Mouse (Mus musculus): ENCODE results near the gene Gstp2. TPM values are rescaled to one million over a fixed set of nuclear protein-coding genes. Genes with fewer than 3 reads are reported as not detected.

Gene Gstp2
- total RNA-seq, 2 experiments from 2014 or later, result 87.3 to 90.7 TPM

DNA sequence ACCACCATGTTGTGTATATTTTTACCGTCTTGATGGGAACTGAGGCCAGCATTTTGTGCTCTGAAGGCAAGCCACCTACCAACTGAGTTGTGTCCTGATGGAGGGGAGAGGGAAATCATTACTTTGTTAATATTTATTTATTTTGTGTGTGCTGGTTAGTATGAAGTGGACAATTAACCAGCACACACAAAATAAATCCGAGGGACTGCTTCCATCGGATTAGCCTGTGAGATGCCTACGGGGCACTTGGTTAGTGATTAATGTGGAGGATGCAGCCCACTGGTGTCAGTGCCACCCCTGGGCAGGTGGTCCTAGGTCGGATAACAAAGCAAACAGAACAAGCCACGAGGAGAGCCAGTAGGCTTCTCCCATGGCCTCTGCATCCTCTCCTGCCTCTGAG, 50.9 kb downstream of the Gstp2 start:
- DNase-seq, result no peak
- intact Hi-C loops (cut with DNase I), result no loop called here

DNA sequence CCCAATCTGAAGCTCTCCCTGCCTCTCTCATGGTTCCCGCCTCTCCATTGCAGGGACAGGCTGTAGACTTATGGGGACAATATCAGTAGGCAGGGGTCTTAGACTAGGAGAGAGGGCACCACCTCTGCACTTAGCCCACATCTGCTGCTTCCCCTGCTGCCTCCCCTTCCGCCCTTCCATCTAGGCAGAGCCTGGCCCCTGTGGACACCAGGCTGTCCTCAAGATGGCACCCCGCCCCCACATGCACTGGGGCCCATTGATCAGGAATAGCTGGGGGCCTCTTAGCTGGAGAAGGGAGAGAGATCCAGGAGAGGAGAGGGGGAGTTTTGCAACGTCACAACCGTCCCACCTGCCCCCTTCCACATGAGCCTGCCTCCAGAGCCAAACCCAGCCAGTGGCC, 53.4 kb downstream of the Gstp2 start, which contains the start of gene Tbx10:
TSS of gene Tbx10 (plus strand) at position 337 of the 400 bp plus-strand sequence.
- DNase-seq, result no peak
- intact Hi-C loops (cut with DNase I), result no loop called here

GRCm38 (mm10) chr19:3991966-3992365, 53.9 kb downstream of the Gstp2 start:
- DNase-seq, result no peak
- intact Hi-C loops (cut with DNase I), result no loop called here

DNA sequence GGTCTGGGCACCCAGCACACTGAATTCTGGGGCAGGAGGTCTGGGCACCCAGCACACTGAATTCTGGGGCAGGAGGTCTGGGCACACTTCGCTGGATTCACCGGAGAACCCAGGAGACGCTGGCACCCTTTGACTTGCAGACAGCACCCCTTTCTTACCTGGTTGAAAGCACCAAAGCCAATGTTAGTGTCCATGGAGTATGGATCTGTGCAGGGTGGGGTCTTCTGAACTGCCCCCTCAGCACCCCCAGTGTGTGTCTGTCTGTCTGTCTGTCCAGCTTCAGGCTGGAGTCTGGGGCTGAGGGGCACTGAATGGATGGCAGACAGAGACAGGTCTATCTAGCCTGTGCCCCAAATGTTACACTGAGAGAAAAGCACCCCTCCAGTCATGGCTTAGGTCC, 54.3 kb downstream of the Gstp2 start:
- intact Hi-C loops (cut with DNase I), result no loop called here
- no peak for DNase-seq

DNA sequence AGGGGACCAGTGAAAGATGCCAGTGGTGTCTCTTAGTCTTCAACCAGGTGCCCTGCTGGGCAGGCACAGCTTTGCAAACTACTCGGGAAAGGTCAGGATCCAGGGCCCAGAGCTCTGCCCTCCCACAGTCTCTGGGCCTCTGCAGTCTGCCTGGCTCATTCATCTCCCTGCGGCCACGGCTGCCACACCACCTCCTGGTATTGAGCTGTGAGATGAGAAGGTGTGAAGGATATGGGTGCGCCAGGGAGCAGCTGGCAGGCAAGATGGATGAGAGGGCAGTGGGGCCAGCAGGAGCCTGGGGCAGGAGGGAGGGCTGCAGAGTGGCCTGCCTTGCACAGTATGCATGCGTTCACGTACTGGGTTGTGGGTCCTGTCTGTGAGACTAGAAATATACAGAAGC, 55.0 kb downstream of the Gstp2 start:
- no peak for DNase-seq
- intact Hi-C loops (cut with DNase I), result no loop called here

Other genes starting within 250 kb of the Gstp2 start
- gene Chka, start 194.2 kb downstream of the Gstp2 start, total RNA-seq (2021), result 10 to 100 TPM; 12.1 to 17.8 TPM
- 10 to 100 TPM; 15.7 to 16.2 TPM for gene Tcirg1, start 138.9 kb downstream of the Gstp2 start, total RNA-seq (2021)
- 100 to 1,000 TPM; 358 to 371 TPM for gene Ndufs8, start 133.2 kb downstream of the Gstp2 start, total RNA-seq (2021)
- 1 to 10 TPM; 2.6 to 2.7 TPM for gene Aldh3b1, start 116.2 kb downstream of the Gstp2 start, total RNA-seq (2021)
- 10 to 100 TPM; 19.7 to 24.5 TPM for gene Unc93b1, start 110.8 kb downstream of the Gstp2 start, total RNA-seq (2021)
- gene Aldh3b3, start 87.4 kb downstream of the Gstp2 start, total RNA-seq (2021), result under 1 TPM; 0.10 to 0.24 TPM
- gene Aldh3b2, start 73.7 kb downstream of the Gstp2 start, total RNA-seq (2021), result under 1 TPM; 0.32 to 0.72 TPM
- gene Acy3, start 59.5 kb downstream of the Gstp2 start, total RNA-seq (2021), result 10 to 100 TPM; 12.8 to 13.4 TPM
- not detected for gene Tbx10, start 53.3 kb downstream of the Gstp2 start, total RNA-seq (2021)
- 10 to 100 TPM; 61.2 to 71.2 TPM for gene Nudt8, start 45.4 kb downstream of the Gstp2 start, total RNA-seq (2021)
- 1 to 10 TPM; 1.4 to 1.6 TPM for gene Gm49405, start 45.4 kb downstream of the Gstp2 start, total RNA-seq (2021)
- gene Doc2g, start 42.7 kb downstream of the Gstp2 start, total RNA-seq (2021), result 100 to 1,000 TPM; 102 to 103 TPM
- gene Ndufv1, start 33.2 kb downstream of the Gstp2 start, total RNA-seq (2021), result 100 to 1,000 TPM; 960 to 987 TPM
- gene Gstp1, start 8.0 kb downstream of the Gstp2 start, total RNA-seq (2021), result 100 to 1,000 TPM; 270 to 278 TPM
- gene Gstp3, start 13.5 kb upstream of the Gstp2 start, total RNA-seq (2021), result not detected
- gene Cabp2, start 35.6 kb upstream of the Gstp2 start, total RNA-seq (2021), result not detected
- 10 to 100 TPM; 21.9 to 26.3 TPM for gene Cdk2ap2, start 51.2 kb upstream of the Gstp2 start, total RNA-seq (2021)
- 10 to 100 TPM; 30.8 to 32.8 TPM for gene Pitpnm1, start 54.0 kb upstream of the Gstp2 start, total RNA-seq (2021)
- 10 to 100 TPM; 47.7 to 62.6 TPM for gene Aip, start 79.8 kb upstream of the Gstp2 start, total RNA-seq (2021)
- gene Gpr152, start 93.8 kb upstream of the Gstp2 start, total RNA-seq (2021), result not detected
- not detected for gene Cabp4, start 98.0 kb upstream of the Gstp2 start, total RNA-seq (2021)
- 10 to 100 TPM; 87.2 to 90.7 TPM for gene Coro1b, start 102.6 kb upstream of the Gstp2 start, total RNA-seq (2021)
- gene Ptprcap, start 107.6 kb upstream of the Gstp2 start, total RNA-seq (2021), result 1 to 10 TPM; 1.6 to 2.2 TPM
- 10 to 100 TPM; 22.4 to 24.3 TPM for gene Rps6kb2, start 117.3 kb upstream of the Gstp2 start, total RNA-seq (2021)
- gene Carns1, start 129.5 kb upstream of the Gstp2 start, total RNA-seq (2021), result 10 to 100 TPM; 40.2 to 53.6 TPM
- gene Tbc1d10c, start 145.3 kb upstream of the Gstp2 start, total RNA-seq (2021), result 1 to 10 TPM; 2.6 to 2.9 TPM
- gene Ppp1ca, start 146.0 kb upstream of the Gstp2 start, total RNA-seq (2021), result 100 to 1,000 TPM; 420 to 454 TPM
- 1 to 10 TPM; 6.0 to 8.6 TPM for gene Rad9a, start 155.6 kb upstream of the Gstp2 start, total RNA-seq (2021)
- 1 to 10 TPM; 1.6 to 2.5 TPM for gene Clcf1, start 168.2 kb upstream of the Gstp2 start, total RNA-seq (2021)
- not detected for gene AC109138.7, start 168.3 kb upstream of the Gstp2 start, total RNA-seq (2021)
- gene Pold4, start 185.9 kb upstream of the Gstp2 start, total RNA-seq (2021), result 10 to 100 TPM; 10.7 to 13.5 TPM
- gene Ssh3, start 223.2 kb upstream of the Gstp2 start, total RNA-seq (2021), result 10 to 100 TPM in 1 of 2 experiments, 1 to 10 TPM in 1; 10.0 to 12.0 TPM
- 1 to 10 TPM in 1 of 2 experiments, under 1 TPM in 1; 0.98 to 1.5 TPM for gene Ankrd13d, start 237.1 kb upstream of the Gstp2 start, total RNA-seq (2021)

Data from heart, postnatal 10 days (tissue).